Mouse (Mus musculus): ENCODE data around the gene Zfp990.
"Not testable (repeated sequence)": the region's sequence is repeated elsewhere in the genome, so short reads cannot be mapped to it uniquely, and the experiment has no call there.

Zfp990 gene

GRCm38 (mm10) chr4:145510459-145510858 is at the start of gene Zfp990:
Gene Zfp990, plus strand, starts transcription at chr4:145510759.
- DNase-seq (ENCODE audit: extremely low spot score, low read depth, low spot score): not testable (repeated sequence)

GRCm38 (mm10) chr4:145463553-145464253 is 46.9 kb upstream of the Zfp990 start:
- not testable (repeated sequence) for DNase-seq (ENCODE audit: extremely low spot score, low read depth, low spot score)

DNA sequence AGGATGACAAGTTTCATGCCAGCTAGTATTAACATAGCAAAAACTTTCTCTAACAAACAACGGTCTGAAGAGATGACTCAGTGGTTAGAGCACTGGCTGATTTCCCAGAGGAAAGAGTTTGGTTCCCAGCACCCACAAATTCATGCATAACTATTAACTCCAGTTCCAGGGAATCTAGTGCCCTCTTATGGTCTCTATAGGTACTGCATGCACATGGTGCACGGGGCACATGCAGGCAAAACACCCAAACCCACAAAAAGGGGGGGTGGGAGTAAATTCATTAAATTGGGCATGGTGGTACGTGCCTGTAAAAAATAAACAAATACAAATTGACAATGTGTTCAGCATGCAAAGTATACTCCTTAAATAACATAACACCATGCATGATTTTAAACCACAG is 32.4 kb upstream of the Zfp990 start:
- DNase-seq (ENCODE audit: extremely low spot score, low read depth, low spot score): no peak

- DNase-seq (ENCODE audit: extremely low spot score, low read depth, low spot score): not testable (repeated sequence)
These were observed 29.9 kb upstream of the Zfp990 start for GRCm38 (mm10) chr4:145480699-145481098.

DNA sequence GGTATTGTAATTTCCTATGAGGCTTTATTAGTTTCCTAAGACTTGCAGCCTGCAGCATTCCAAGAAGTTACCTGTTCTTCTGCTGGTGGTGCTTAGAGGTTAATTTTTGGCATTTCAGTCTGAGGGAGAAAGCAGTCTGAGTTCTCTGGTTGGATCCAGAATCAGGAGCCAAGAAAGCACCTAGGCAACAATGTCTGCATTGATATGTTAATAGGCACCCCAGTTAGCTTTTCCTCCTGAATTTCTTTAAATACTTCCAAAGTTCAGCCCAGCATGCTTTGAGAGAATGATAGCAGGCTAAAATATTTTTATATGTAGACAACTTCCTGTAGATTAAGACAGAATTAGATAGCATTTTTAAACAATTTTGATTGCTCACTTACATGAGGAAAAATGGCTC is 21.2 kb upstream of the Zfp990 start:
- no peak for DNase-seq (ENCODE audit: extremely low spot score, low read depth, low spot score)

DNA sequence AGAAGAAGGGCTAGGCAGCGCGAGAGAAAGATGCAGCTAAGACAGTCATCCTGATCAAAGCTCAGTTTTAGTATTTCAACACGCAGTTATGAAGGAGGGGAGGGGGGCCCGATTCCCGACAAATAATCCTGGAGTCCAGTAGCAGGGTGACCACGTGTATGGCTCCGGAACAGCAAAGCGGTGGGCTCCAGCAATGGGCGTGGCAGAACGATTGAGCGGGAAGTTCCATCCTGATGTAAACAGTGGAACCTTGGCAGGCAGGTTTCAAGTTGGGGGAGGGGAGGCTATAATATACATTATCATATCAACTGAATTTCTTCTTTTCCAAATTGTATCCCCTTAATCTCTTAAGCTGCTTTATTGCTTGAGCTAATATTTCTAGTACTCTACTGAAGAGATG is 18.4 kb upstream of the Zfp990 start:
- DNase-seq (ENCODE audit: extremely low spot score, low read depth, low spot score): no peak

- DNase-seq (ENCODE audit: extremely low spot score, low read depth, low spot score): not testable (repeated sequence)
These were observed 17.2 kb upstream of the Zfp990 start for GRCm38 (mm10) chr4:145493316-145493715.

GRCm38 (mm10) chr4:145514637-145515036 is 4.1 kb downstream of the Zfp990 start:
- DNase-seq (ENCODE audit: extremely low spot score, low read depth, low spot score): not testable (repeated sequence)

DNA sequence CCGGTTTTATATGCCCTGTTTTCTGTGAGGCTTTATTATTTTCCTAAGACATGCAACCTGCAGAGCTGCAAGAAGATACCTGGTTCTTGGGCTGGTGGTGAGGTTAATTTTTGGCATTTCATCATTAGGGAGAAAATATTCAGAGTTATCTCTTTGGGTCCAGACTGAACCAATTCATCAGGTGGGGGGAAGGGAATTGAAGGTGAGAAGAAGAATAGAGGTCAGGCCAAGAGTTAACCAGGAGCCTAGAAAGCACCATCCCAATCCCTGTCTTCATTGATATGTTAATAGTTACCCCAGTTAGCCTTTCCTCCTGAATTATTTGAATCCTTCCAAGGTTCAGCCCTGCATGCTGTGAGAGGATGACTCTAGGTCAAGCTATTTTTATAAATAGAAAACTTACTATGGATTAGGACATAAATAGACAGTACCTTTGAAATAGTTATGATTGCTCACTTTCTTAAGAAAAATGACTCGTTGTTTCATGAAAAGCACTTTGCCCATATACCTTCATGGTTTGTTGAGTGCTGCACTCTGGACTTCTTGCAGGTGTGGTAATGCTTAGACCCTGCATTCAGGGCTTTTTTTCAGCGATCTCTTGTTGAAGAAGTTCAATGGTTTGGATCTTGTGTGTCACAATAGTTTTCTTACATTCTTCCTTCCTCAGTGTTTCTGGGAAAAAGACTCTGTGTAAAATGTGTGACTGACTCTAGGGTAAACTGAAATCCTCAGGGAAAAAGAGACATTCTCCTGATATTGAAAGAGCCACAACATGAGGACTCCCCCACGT is 5.4 kb downstream of the Zfp990 start:
- DNase-seq (ENCODE audit: extremely low spot score, low read depth, low spot score): not testable (repeated sequence)

DNA sequence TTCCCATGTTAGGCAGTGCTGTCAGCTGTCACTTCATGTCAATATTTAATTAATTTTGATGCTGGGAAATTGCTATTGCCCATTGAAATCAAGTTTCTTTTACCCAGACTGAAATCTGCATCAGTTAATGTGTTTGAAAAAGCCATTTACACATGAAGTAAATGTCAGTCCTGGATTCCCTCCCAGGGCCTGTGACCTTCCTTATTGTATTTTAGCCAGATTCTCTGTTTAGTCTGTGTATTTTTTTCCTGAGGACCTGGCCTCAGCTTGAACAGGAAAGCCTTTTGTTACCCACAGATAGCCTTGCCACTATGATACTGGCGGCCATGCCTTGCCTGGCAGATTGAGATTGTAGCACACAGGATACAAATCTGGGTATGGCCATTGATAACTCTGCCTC is 6.8 kb downstream of the Zfp990 start:
- DNase-seq (ENCODE audit: extremely low spot score, low read depth, low spot score): not testable (repeated sequence)

- not testable (repeated sequence) for DNase-seq (ENCODE audit: extremely low spot score, low read depth, low spot score)
These were observed 33.3 kb downstream of the Zfp990 start for GRCm38 (mm10) chr4:145543861-145544260.

DNA sequence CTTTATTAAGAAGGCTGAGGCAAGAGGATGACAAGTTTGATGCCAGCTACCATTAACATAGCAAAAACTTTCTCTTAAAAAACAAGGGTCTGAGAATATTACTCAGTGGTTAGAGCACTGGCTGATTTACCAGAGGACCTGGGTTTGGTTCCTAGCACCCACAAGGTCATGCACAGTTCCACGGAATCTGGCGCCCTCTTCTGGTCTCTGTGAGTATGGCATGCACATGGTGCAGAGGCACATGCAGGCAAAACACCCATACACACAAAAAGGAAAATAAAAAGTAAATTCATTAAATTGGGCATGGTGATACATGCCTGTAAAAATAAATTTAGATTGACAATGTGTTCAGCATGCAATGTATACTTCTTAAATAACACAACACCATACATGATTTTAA is 34.5 kb downstream of the Zfp990 start:
- not testable (repeated sequence) for DNase-seq (ENCODE audit: extremely low spot score, low read depth, low spot score)

- DNase-seq (ENCODE audit: extremely low spot score, low read depth, low spot score): not testable (repeated sequence)
These were observed 35.3 kb downstream of the Zfp990 start for GRCm38 (mm10) chr4:145545734-145546349.

DNA sequence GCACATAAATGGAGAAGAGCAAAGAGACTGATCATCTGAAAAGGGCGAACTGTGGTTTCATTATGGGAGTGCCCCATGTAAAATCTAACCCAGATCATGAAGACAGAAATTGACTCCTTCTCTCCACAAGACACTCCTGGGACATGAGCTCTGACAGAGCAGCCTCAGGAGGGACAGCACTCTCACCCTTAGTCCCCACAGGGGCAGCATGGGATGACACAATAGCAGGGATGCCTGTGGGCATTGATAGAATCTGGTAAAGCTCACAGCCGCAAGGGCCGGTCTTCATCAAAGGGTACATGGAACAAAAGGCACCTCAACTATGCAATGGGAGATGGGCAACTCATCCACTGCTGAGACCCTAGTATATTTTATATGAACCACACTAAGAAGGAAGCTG is 35.9 kb downstream of the Zfp990 start:
- DNase-seq (ENCODE audit: extremely low spot score, low read depth, low spot score): not testable (repeated sequence)

DNA sequence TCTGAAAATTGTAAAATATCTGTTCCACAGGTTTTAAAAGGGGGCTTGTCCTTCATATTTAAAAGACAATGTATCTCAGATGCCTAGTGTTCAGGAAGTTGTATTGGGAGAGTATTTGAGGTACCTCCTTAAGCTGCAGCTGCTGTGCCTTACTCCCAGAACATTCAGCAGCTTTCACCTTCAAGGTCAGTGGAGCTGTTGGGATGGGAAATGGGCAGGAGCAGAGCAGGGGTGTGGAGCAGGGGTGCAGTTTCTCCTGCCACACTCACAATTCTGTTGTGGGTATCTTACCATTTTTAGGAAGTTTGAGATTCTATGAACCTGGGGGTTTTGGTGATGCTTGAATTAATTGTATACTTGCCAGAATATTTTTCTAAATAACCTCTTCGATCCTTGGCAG is 46.1 kb downstream of the Zfp990 start:
- DNase-seq (ENCODE audit: extremely low spot score, low read depth, low spot score): no peak

- no peak for DNase-seq (ENCODE audit: extremely low spot score, low read depth, low spot score)
These were observed 49.0 kb downstream of the Zfp990 start for GRCm38 (mm10) chr4:145559505-145560099.

- no peak for DNase-seq (ENCODE audit: extremely low spot score, low read depth, low spot score)
These were observed 53.7 kb downstream of the Zfp990 start for GRCm38 (mm10) chr4:145564111-145564821.

DNA sequence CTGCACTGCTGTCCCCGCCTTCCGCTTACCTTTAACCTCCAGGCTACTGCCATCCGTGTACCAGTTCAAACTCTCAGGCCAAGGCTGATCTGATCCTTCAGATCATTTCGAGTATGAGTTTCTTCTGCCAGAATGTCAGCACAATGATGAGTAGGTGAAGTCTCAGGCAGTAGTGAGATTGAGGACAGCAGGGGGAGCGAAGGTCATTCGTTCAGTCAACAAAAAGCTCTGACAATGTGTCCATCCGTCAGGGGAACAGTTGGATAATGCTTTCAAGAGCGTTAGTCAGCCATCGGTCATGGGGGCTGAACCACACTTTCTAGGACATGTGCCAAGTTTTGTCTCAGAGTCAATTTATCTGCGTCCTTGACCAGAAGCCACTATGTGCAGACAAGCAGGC is 59.9 kb downstream of the Zfp990 start:
- DNase-seq (ENCODE audit: extremely low spot score, low read depth, low spot score): not testable (repeated sequence)

DNA sequence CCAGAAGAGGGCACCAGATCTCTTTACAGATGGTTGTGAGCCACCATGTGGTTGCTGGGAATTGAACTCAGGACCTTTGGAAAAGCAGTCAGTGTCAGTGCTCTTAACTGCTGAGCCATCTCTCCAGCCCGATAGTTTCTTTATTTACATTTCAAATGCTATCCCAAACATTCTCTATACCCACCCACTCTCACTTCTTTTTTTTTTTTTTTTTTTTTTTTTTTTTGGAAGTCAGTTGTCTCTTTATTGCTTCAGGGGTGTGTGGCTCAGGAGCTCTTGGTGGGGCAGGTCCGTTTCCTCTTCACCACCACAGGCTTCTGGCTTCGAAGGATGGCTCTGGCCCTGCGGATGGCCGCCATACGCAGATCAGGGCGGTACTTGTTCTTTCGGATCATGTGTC is 66.1 kb downstream of the Zfp990 start:
- DNase-seq (ENCODE audit: extremely low spot score, low read depth, low spot score): not testable (repeated sequence)

DNA sequence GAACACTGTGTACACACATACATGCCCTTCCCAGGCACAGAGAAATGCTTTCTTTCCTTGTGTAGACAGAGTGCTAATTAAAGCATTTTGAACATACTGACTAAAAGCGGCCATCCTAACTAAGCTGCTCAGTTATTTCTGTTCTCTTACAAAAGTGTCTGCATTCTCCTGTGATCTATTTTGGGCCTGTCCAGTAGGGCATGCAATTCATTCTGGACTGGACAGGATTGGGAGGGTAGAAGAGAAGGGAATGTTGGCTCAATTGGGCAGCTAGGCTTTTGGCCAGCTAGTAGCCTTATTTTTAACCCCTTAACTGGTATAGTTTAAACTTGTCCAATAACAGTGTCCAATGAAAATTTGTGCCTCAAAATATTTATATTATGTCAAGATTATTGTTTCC is 69.8 kb downstream of the Zfp990 start:
- DNase-seq (ENCODE audit: extremely low spot score, low read depth, low spot score): not testable (repeated sequence)

GRCm38 (mm10) chr4:145585078-145585477 is 74.5 kb downstream of the Zfp990 start, which contains the start of gene Gm13212:
Gene Gm13212, plus strand, starts transcription at chr4:145585166.
- DNase-seq (ENCODE audit: extremely low spot score, low read depth, low spot score): peak; percentile 37

Measured in hindlimb bud, embryonic 11.5 days (tissue).